Mouse (Mus musculus) sigmoid colon, adult 10 weeks (tissue): Measurements from ENCODE around the gene Olfr177. TPM values are rescaled to one million over a fixed set of nuclear protein-coding genes. Genes with fewer than 3 reads are reported as not detected.

Experiments used
- polyA plus RNA-seq: library from polyadenylated mRNA; stranded (reverse); fragments of 350-450 nt; fragmentation: Illumina TruSeq; extraction: RNeasy Lipid Tissue Mini Kit (QIAGEN cat#74804); gene quantifications from one replicate; pipeline ENCODE4 v1.2.3, GENCODE M21; 2014; ENCODE audit warnings: low read depth, low replicate concordance

Gene Olfr177
- polyA plus RNA-seq: not detected

DNA sequence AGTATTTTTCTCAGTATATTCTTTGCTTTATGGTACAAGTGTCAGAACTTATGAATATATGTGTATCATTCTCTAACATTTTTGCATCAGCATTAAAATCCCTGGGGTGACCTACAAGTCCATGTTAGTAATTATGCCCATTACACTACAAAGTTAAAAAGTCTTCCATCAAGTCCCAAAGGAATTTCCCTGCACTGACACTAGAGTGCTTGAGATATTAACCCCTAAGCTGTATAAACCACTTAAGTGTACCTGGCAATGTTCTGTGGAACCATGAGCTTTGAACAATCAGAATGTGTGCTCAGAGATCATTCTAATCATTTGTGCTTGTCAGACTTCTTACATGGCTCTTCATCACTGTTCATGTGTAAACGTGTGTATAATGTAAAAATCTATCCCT, at the start of gene Olfr177:
Gene Olfr177, minus strand, starts transcription at position 101 of the 400 bp plus-strand sequence.

GRCm38 (mm10) chr16:58891963-58892362, 17.4 kb upstream of the Olfr177 start, which contains the start of gene Olfr178:
Gene Olfr178 (minus strand): TSS chr16:58892063.

DNA sequence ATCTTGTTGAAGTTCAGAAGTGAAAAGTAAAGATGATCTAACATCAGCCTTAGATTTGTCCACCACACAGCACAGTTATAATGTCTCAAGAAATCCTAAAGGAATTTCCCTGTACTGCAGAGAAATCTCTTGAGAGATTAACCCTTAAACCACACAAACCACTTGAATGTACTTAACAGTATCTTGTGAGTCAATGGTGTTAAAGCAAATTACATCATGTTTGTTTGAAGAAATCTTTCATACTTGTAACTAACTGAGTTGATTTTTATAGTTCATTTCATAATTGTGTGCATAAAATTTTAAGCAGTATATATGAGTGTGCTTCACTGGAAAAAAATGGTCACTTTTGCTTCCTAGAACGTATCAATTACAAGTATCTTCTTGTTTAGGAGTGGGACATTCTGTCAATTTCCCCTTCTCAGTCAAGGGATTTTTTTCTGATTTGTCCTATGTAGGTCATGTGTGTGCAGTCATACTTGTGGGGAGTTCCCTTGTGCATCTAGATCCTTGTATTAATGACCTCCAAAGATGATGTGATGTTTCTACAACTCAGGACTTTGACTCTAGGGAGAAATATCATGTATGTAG, 47.7 kb downstream of the Olfr177 start, which contains the start of gene Olfr175-ps1:
Gene Olfr175-ps1, minus strand, starts transcription at position 51 of the 588 bp plus-strand sequence.

Other genes starting within 250 kb of the Olfr177 start
- gene E330017A01Rik, start 236.0 kb downstream of the Olfr177 start, polyA plus RNA-seq: not detected
- 50.0 TPM for gene Cpox, start 204.5 kb downstream of the Olfr177 start, polyA plus RNA-seq
- not detected for gene Gpr15, start 155.7 kb downstream of the Olfr177 start, polyA plus RNA-seq
- gene Cldnd1, start 146.9 kb downstream of the Olfr177 start, polyA plus RNA-seq: 127 TPM
- gene Olfr172, start 111.6 kb downstream of the Olfr177 start, polyA plus RNA-seq: not detected
- gene Olfr173, start 74.5 kb downstream of the Olfr177 start, polyA plus RNA-seq: not detected
- not detected for gene Olfr175-ps1, start 48.0 kb downstream of the Olfr177 start, polyA plus RNA-seq
- not detected for gene Olfr178, start 17.3 kb upstream of the Olfr177 start, polyA plus RNA-seq
- gene Olfr181, start 54.0 kb upstream of the Olfr177 start, polyA plus RNA-seq: not detected
- not detected for gene Olfr180, start 54.6 kb upstream of the Olfr177 start, polyA plus RNA-seq
- not detected for gene Olfr183, start 120.6 kb upstream of the Olfr177 start, polyA plus RNA-seq
- gene Olfr186, start 155.5 kb upstream of the Olfr177 start, polyA plus RNA-seq: not detected
- gene Olfr187, start 165.0 kb upstream of the Olfr177 start, polyA plus RNA-seq: not detected
- gene Olfr190, start 203.2 kb upstream of the Olfr177 start, polyA plus RNA-seq: not detected
- gene Olfr191, start 215.1 kb upstream of the Olfr177 start, polyA plus RNA-seq: not detected
- gene Olfr193, start 237.1 kb upstream of the Olfr177 start, polyA plus RNA-seq: not detected
- not detected for gene Olfr194, start 246.3 kb upstream of the Olfr177 start, polyA plus RNA-seq